Mouse (Mus musculus): ENCODE data around the gene Zbtb49. TPM values are rescaled to one million over a fixed set of nuclear protein-coding genes. Genes with fewer than 3 reads are reported as not detected.

Zbtb49 gene
- polyA plus RNA-seq, 1 experiment, result 20.9 TPM

GRCm38 (mm10) chr5:38196821-38197481 lies 23.3 kb downstream of the Zbtb49 start:
- DNase-seq (ENCODE audit: extremely low spot score in 1 of 2, low spot score in 1 of 2), result no peak

- DNase-seq (ENCODE audit: extremely low spot score in 1 of 2, low spot score in 1 of 2), result no peak
Observed at GRCm38 (mm10) chr5:38195941-38196340, 24.3 kb downstream of the Zbtb49 start.

- DNase-seq (ENCODE audit: extremely low spot score in 1 of 2, low spot score in 1 of 2), result no peak
Observed at GRCm38 (mm10) chr5:38194946-38195345, 25.3 kb downstream of the Zbtb49 start.

GRCm38 (mm10) chr5:38190907-38191306 lies 29.4 kb downstream of the Zbtb49 start:
- DNase-seq (ENCODE audit: extremely low spot score in 1 of 2, low spot score in 1 of 2), result no peak

GRCm38 (mm10) chr5:38187006-38187405 lies 33.3 kb downstream of the Zbtb49 start:
- no peak for DNase-seq (ENCODE audit: extremely low spot score in 1 of 2, low spot score in 1 of 2)

- DNase-seq (ENCODE audit: extremely low spot score in 1 of 2, low spot score in 1 of 2), result no peak
Observed at GRCm38 (mm10) chr5:38184688-38185285, 35.5 kb downstream of the Zbtb49 start.

GRCm38 (mm10) chr5:38174256-38174912 lies 45.9 kb downstream of the Zbtb49 start:
- DNase-seq (ENCODE audit: extremely low spot score in 1 of 2, low spot score in 1 of 2), result no peak

- no peak for DNase-seq (ENCODE audit: extremely low spot score in 1 of 2, low spot score in 1 of 2)
Observed at GRCm38 (mm10) chr5:38173766-38174165, 46.5 kb downstream of the Zbtb49 start.

- no peak for DNase-seq (ENCODE audit: extremely low spot score in 1 of 2, low spot score in 1 of 2)
Observed at GRCm38 (mm10) chr5:38168497-38168896, 51.8 kb downstream of the Zbtb49 start.

GRCm38 (mm10) chr5:38159634-38160413 lies 60.4 kb downstream of the Zbtb49 start, which contains the start of gene Nsg1:
TSS of gene Nsg1 (minus strand) at chr5:38159907.
- no peak for DNase-seq (ENCODE audit: extremely low spot score in 1 of 2, low spot score in 1 of 2)

GRCm38 (mm10) chr5:38158947-38159633 lies 61.2 kb downstream of the Zbtb49 start:
- DNase-seq (ENCODE audit: extremely low spot score in 1 of 2, low spot score in 1 of 2), result peak in 1 of 2 experiments; percentile 79

GRCm38 (mm10) chr5:38158501-38158946 lies 61.7 kb downstream of the Zbtb49 start:
- peak in 1 of 2 experiments; percentile 62 for DNase-seq (ENCODE audit: extremely low spot score in 1 of 2, low spot score in 1 of 2)

GRCm38 (mm10) chr5:38157481-38158020 lies 62.7 kb downstream of the Zbtb49 start:
- no peak for DNase-seq (ENCODE audit: extremely low spot score in 1 of 2, low spot score in 1 of 2)

GRCm38 (mm10) chr5:38153636-38154035 lies 66.6 kb downstream of the Zbtb49 start:
- DNase-seq (ENCODE audit: extremely low spot score in 1 of 2, low spot score in 1 of 2), result no peak

- DNase-seq (ENCODE audit: extremely low spot score in 1 of 2, low spot score in 1 of 2), result no peak
Observed at GRCm38 (mm10) chr5:38152201-38153108, 67.8 kb downstream of the Zbtb49 start.

- DNase-seq (ENCODE audit: extremely low spot score in 1 of 2, low spot score in 1 of 2), result peak; percentile 75 to 82
Observed at GRCm38 (mm10) chr5:38151264-38151663, 69.0 kb downstream of the Zbtb49 start.

- no peak for DNase-seq (ENCODE audit: extremely low spot score in 1 of 2, low spot score in 1 of 2)
Observed at GRCm38 (mm10) chr5:38146524-38146923, 73.7 kb downstream of the Zbtb49 start.

GRCm38 (mm10) chr5:38140893-38141292 lies 79.4 kb downstream of the Zbtb49 start:
- DNase-seq (ENCODE audit: extremely low spot score in 1 of 2, low spot score in 1 of 2), result no peak

Measured in frontal cortex, adult 2 months (tissue).